ENCODE assay signal across 14 mouse cellular contexts in genomic region chr12:104810923-104811443, GRCm38 (mm10). TPM values are rescaled to one million over a fixed set of nuclear protein-coding genes. Genes with fewer than 3 reads are reported as not detected.
"Had no signal": no experiment of that assay in that cellular context is flagged by ENCODE, and none has a peak within 500 bp of the region (broad histone marks: within the 10 kb centered on the region; RNA-seq: fewer than 3 reads in every experiment).

No protein-coding gene starts in this region.

- ATAC-seq: intestine, embryonic 15.5 days; lung, postnatal 0 days; midbrain, embryonic 15.5 days had no signal

- DNase-seq: kidney, adult 11 months; kidney, adult 8-10 months; kidney, postnatal 10 days; kidney, postnatal 36 days; liver, embryonic 13.5 days; lung, embryonic 14.5 days; retina, postnatal 1 day; thymus, adult 18-20 months; thymus, postnatal 14 days; thymus, postnatal 4 days had no signal

RNA-seq across cellular contexts. Expression of gene Clmn, which starts 53.9 kb away (rescaled TPM):
- polyA plus RNA-seq: macrophage had no signal
